In the genomic region with DNA sequence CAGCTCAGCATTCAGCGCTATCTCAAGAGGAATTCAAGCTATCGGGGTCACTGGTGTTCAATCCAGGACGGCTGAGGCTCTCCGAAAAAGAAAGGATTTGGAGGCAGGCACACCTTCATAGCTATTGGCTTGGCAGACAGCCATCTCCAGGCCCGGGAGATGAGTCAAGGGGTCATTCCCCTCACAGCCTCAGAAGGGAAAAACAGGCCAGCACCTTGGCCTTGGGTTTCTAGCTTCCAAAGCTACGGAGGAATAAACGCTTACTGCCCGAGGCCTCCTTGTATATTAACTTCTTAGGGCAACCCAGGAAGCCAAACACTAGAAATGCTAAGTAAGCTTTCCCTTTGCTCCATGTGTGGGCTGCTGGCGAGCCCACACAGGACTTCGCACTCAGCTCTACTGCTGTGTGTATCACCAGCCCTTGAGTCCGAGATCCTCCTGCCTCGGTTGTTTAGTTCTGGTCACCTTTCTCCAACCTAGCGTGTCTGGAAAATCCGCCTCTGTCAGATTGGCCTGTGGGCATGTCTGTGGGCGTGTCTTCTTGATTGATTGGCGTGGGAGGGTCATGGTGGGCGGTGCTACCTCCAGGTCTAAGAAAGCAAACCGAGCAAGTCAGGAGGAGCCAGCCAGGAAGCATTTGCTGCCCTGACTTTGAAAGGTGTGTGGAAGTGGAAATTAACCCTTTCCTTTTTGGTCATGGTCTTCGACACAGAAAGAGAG, we compare ENCODE assay signal across 13 mouse cellular contexts. TPM values are rescaled to one million over a fixed set of nuclear protein-coding genes. Genes with fewer than 3 reads are reported as not detected.
DNase-seq lines count a peak whose midpoint lies in the region; ATAC-seq and TF ChIP-seq lines count a peak whose summit lies in the region.
"Had no signal": no experiment of that assay in that cellular context is flagged by ENCODE, and none has a peak within 500 bp of the region (broad histone marks: within the 10 kb centered on the region; RNA-seq: fewer than 3 reads in every experiment).

No protein-coding gene starts in this region.

- H3K27ac ChIP-seq in heart, embryonic 13.5 days (replicated peaks), result peak overlapping the region; percentile 29; the same call in 1 of the 2 replicates
- no peak overlapping the region for H3K27ac ChIP-seq in heart, adult 2 months
- 0 out of 2 replicates have a peak overlapping the region, but pooled peaks have one; percentile 6 for H3K27ac ChIP-seq in neural tube, embryonic 15.5 days (replicated peaks)
- peak overlapping the region; percentile 50 for H3K27ac ChIP-seq in liver, embryonic 16.5 days (ENCODE audit: low read length)

- H3K9ac ChIP-seq in heart, embryonic 13.5 days, result peak overlapping the region; percentile 28; the same call in 1 of the 2 replicates
- no peak overlapping the region for H3K9ac ChIP-seq in heart, adult 2 months (ENCODE audit: low read depth, low read length)
- no peak overlapping the region for H3K9ac ChIP-seq in neural tube, embryonic 15.5 days (replicated peaks)
- no peak overlapping the region for H3K9ac ChIP-seq in liver, embryonic 16.5 days (ENCODE audit: low read depth, low read length)
- H3K9ac ChIP-seq: stomach, embryonic 15.5 days had no signal

- no peak for TF ChIP-seq POLR2A in heart, adult 2 months (IDR thresholded peaks at IDR 0.05; ENCODE audit: insufficient read depth, low read depth, low read length)

- 49% methylated on average over 19 of the region's 19 CpGs for WGBS in heart, embryonic 13.5 days
- WGBS in heart, adult 2 months, result 68% methylated on average over 19 of the region's 19 CpGs
- 58% methylated on average over 19 of the region's 19 CpGs for WGBS in neural tube, embryonic 15.5 days
- 57% methylated on average over 19 of the region's 19 CpGs for WGBS in liver, embryonic 16.5 days (ENCODE audit: insufficient replicate concordance)

- no peak for DNase-seq in heart, adult 2 months
- no peak for DNase-seq in neural tube, embryonic 10.5 days (ENCODE audit: extremely low spot score, low spot score)
- DNase-seq in adrenal gland, postnatal 25 days, result peak; percentile 64
- no peak for DNase-seq in lung, postnatal 10 days
- DNase-seq in lung, postnatal 4 days, result no peak
- DNase-seq: gastrocnemius, postnatal 25 days; left cerebral cortex, postnatal 4 days had no signal

- peaks cover 66% of the 10 kb centered on the region for H3K4me1 ChIP-seq in heart, embryonic 13.5 days
- H3K4me1 ChIP-seq in heart, adult 2 months (ENCODE audit: control insufficient read depth, insufficient read depth, low read length), result peaks cover 12% of the 10 kb centered on the region
- H3K4me1 ChIP-seq in neural tube, embryonic 15.5 days, result peaks cover 71% of the 10 kb centered on the region
- peaks cover 25% of the 10 kb centered on the region for H3K4me1 ChIP-seq in liver, embryonic 16.5 days (ENCODE audit: control insufficient read depth, low read depth, low read length)

- H3K36me3 ChIP-seq in heart, embryonic 13.5 days, result peaks cover 10% of the 10 kb centered on the region
- H3K36me3 ChIP-seq in heart, adult 2 months (ENCODE audit: control insufficient read depth, insufficient read depth, low read length), result no peaks in the 10 kb centered on the region
- peaks cover 9% of the 10 kb centered on the region for H3K36me3 ChIP-seq in neural tube, embryonic 15.5 days
- no peaks in the 10 kb centered on the region for H3K36me3 ChIP-seq in liver, embryonic 16.5 days (ENCODE audit: control insufficient read depth, insufficient read depth)

- TF ChIP-seq CTCF in heart, adult 2 months (IDR thresholded peaks at IDR 0.05), result no peak

- H3K9me3 ChIP-seq in heart, embryonic 13.5 days, result no peaks in the 10 kb centered on the region
- H3K9me3 ChIP-seq in neural tube, embryonic 15.5 days (replicated peaks), result no peaks in the 10 kb centered on the region
- H3K9me3 ChIP-seq in liver, embryonic 16.5 days (replicated peaks; ENCODE audit: control insufficient read depth, low read length), result no peaks in the 10 kb centered on the region
- H3K9me3 ChIP-seq: stomach, embryonic 15.5 days had no signal

- intact Hi-C loops in heart, adult 2 months (cut with DNase I), result no loop called here

- ATAC-seq in heart, embryonic 13.5 days (ENCODE audit: extremely low read depth, insufficient number of reproducible peaks, low FRiP score, low TSS enrichment), result no peak
- ATAC-seq in neural tube, embryonic 15.5 days (ENCODE audit: low FRiP score), result no peak
- no peak for ATAC-seq in liver, embryonic 16.5 days (ENCODE audit: low read depth)
- ATAC-seq: hindbrain, embryonic 16.5 days had no signal

- no peaks in the 10 kb centered on the region for H3K79me2 ChIP-seq in heart, adult 2 months (replicated peaks; ENCODE audit: control insufficient read depth, insufficient read depth, low read length)

- no peak for TF ChIP-seq EP300 in heart, adult 2 months (IDR thresholded peaks at IDR 0.05; ENCODE audit: insufficient read depth, low read depth, low read length)

- H3K27me3 ChIP-seq in heart, embryonic 13.5 days (replicated peaks), result no peaks in the 10 kb centered on the region; the same call in 1 of the 2 replicates
- H3K27me3 ChIP-seq in heart, adult 2 months (ENCODE audit: control insufficient read depth, insufficient read depth, low read length), result no peaks in the 10 kb centered on the region
- no peaks in the 10 kb centered on the region for H3K27me3 ChIP-seq in neural tube, embryonic 15.5 days (replicated peaks)
- no peaks in the 10 kb centered on the region for H3K27me3 ChIP-seq in liver, embryonic 16.5 days (ENCODE audit: control insufficient read depth, insufficient read depth, low read depth, low read length)
- H3K27me3 ChIP-seq: stomach, embryonic 15.5 days had no signal

- no peak overlapping the region for H3K4me3 ChIP-seq in heart, embryonic 13.5 days
- H3K4me3 ChIP-seq in heart, adult 2 months, result no peak overlapping the region
- no peak overlapping the region for H3K4me3 ChIP-seq in neural tube, embryonic 15.5 days (replicated peaks)
- no peak overlapping the region for H3K4me3 ChIP-seq in liver, embryonic 16.5 days (ENCODE audit: low read depth, low read length)
- H3K4me3 ChIP-seq: myocyte; stomach, embryonic 15.5 days had no signal

- H3K4me2 ChIP-seq in heart, embryonic 13.5 days, result no peak overlapping the region
- H3K4me2 ChIP-seq in neural tube, embryonic 15.5 days, result no peak overlapping the region
- no peak overlapping the region for H3K4me2 ChIP-seq in liver, embryonic 16.5 days (ENCODE audit: low read depth, low read length)
- H3K4me2 ChIP-seq: stomach, embryonic 15.5 days had no signal

RNA-seq across cellular contexts. Expression of a gene that starts 15.0 kb away (rescaled TPM):
- polyA plus RNA-seq in heart, embryonic 13.5 days (2015; fragmentation: Nextera tagmentation; extraction: Ambion mirVana), result 9.6 and 9.7 TPM in 2 replicates
- total RNA-seq in heart, adult 2 months (2021), result 10 to 100 TPM; 61.0 to 73.7 TPM
- 26.0 and 53.7 TPM in 2 replicates for polyA plus RNA-seq in heart, adult 2 months (2012; rRNA removed)
- 43.9 and 47.4 TPM in 2 replicates for polyA plus RNA-seq in neural tube, embryonic 15.5 days (2015; fragmentation: Nextera tagmentation; extraction: Ambion mirVana)
- 12.7 and 14.3 TPM in 2 replicates for total RNA-seq in adrenal gland, postnatal 25 days (2021)
- 1.3 and 1.8 TPM in 2 replicates for polyA plus RNA-seq in liver, embryonic 16.5 days (2015; fragmentation: Nextera tagmentation; extraction: Ambion mirVana)

RNA-seq across cellular contexts. Expression of a gene that starts 15.0 kb away (rescaled TPM):
- polyA plus RNA-seq in heart, embryonic 13.5 days (2015; fragmentation: Nextera tagmentation; extraction: Ambion mirVana), result 1.5 and 3.1 TPM in 2 replicates
- under 1 TPM in 1 of 2 experiments, not detected in 1; 0.21 TPM for total RNA-seq in heart, adult 2 months (2021)
- polyA plus RNA-seq in heart, adult 2 months (2012; rRNA removed), result 0.44 and 0.59 TPM in 2 replicates
- 12.6 and 13.2 TPM in 2 replicates for polyA plus RNA-seq in neural tube, embryonic 15.5 days (2015; fragmentation: Nextera tagmentation; extraction: Ambion mirVana)
- total RNA-seq in adrenal gland, postnatal 25 days (2021), result 0.29 and 1.7 TPM in 2 replicates
- 0.61 and 0.68 TPM in 2 replicates for polyA plus RNA-seq in liver, embryonic 16.5 days (2015; fragmentation: Nextera tagmentation; extraction: Ambion mirVana)

RNA-seq across cellular contexts. Expression of a gene that starts 54.4 kb away (rescaled TPM):
- 103 and 104 TPM in 2 replicates for polyA plus RNA-seq in heart, embryonic 13.5 days (2015; fragmentation: Nextera tagmentation; extraction: Ambion mirVana)
- 100 to 1,000 TPM in 1 of 2 experiments, 10 to 100 TPM in 1; 89.3 to 102 TPM for total RNA-seq in heart, adult 2 months (2021)
- 165 and 186 TPM in 2 replicates for polyA plus RNA-seq in heart, adult 2 months (2012; rRNA removed)
- 102 and 105 TPM in 2 replicates for polyA plus RNA-seq in neural tube, embryonic 15.5 days (2015; fragmentation: Nextera tagmentation; extraction: Ambion mirVana)
- total RNA-seq in adrenal gland, postnatal 25 days (2021), result 101 and 102 TPM in 2 replicates
- polyA plus RNA-seq in liver, embryonic 16.5 days (2015; fragmentation: Nextera tagmentation; extraction: Ambion mirVana), result 25.8 and 30.8 TPM in 2 replicates
